Mouse (Mus musculus): Measurements from ENCODE around the gene Gid8. TPM values are rescaled to one million over a fixed set of nuclear protein-coding genes. Genes with fewer than 3 reads are reported as not detected.
A peak's percentile ranks its signal among the peaks of the same experiment; 100 is the strongest.

The Gid8 gene
- 56.3 and 56.8 TPM in 2 replicates for polyA plus RNA-seq (2015; fragmentation: Nextera tagmentation; extraction: Ambion mirVana)

DNA sequence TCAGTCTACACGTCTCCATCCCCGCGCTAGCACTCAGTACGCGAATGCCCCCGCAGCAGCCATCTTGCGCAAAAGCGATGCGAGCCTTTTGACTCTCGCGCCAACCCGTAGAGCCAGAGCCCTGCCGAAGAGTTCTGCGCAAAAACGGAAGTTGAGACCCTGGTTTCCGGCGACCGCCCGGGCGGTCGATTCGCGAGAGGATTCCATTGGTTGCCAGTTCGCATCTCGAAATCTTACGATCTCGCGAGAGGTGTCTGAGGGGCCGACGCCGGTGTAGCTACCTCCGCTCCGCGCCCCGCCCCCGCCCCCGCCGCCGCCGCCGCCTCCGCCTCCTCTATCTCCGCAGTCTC, at the start of gene Gid8, which contains the start of gene Dido1:
Gene Gid8, plus strand, starts transcription at position 195 of the 350 bp plus-strand sequence.
Gene Dido1, minus strand, starts transcription at position 77 of the 350 bp plus-strand sequence.
- Histone ChIP-seq H3K27ac (ENCODE audit: low read length) (peak within 1 kb of the TSS; percentile 91), H3K4me3 (ENCODE audit: low read length) (peak within 1 kb of the TSS; percentile 72), H3K9ac (replicated peaks; ENCODE audit: low read length) (peak within 1 kb of the TSS; percentile 98), H3K4me2 (replicated peaks; ENCODE audit: low read depth, low read length) (peak within 1 kb of the TSS; percentile 94), H3K27me3 (ENCODE audit: insufficient read depth, low read length) (no peaks in the 10 kb centered on the region), H3K36me3 (ENCODE audit: insufficient read depth, low read length) (peaks cover 10% of the 10 kb centered on the region), H3K4me1 (ENCODE audit: insufficient read depth, low read length) (peaks cover 25% of the 10 kb centered on the region), H3K9me3 (ENCODE audit: low read length) (no peaks in the 10 kb centered on the region)
- peak; percentile 92 for ATAC-seq (ENCODE audit: low FRiP score, low TSS enrichment)
- under 1% methylated on average over 43 of the region's 43 CpGs for WGBS

- ATAC-seq (ENCODE audit: low FRiP score, low TSS enrichment) = no peak
- H3K27ac ChIP-seq (ENCODE audit: low read length) = no peak overlapping the region
- 0 out of 2 replicates have a peak, but pooled peaks cover 6% of the 10 kb centered on the region for H3K4me1 ChIP-seq (ENCODE audit: insufficient read depth, low read length)
- H3K4me3 ChIP-seq (ENCODE audit: low read length) = no peak overlapping the region
- H3K9ac ChIP-seq (replicated peaks; ENCODE audit: low read length) = no peak overlapping the region
- no peaks in the 10 kb centered on the region for H3K9me3 ChIP-seq (ENCODE audit: low read length)
- H3K36me3 ChIP-seq (ENCODE audit: insufficient read depth, low read length) = peaks cover 24% of the 10 kb centered on the region
- no peaks in the 10 kb centered on the region for H3K27me3 ChIP-seq (ENCODE audit: insufficient read depth, low read length)
- WGBS = 95% methylated on average over 5 of the region's 5 CpGs
- H3K4me2 ChIP-seq (replicated peaks; ENCODE audit: low read depth, low read length) = no peak overlapping the region
These were observed 49.4 kb upstream of the Gid8 start for GRCm38 (mm10) chr2:180660521-180660920.

- 84% methylated on average over 4 of the region's 4 CpGs for WGBS
- H3K27ac ChIP-seq (ENCODE audit: low read length) = no peak overlapping the region
- peaks cover 38% of the 10 kb centered on the region for H3K36me3 ChIP-seq (ENCODE audit: insufficient read depth, low read length)
These were observed 47.9 kb upstream of the Gid8 start for GRCm38 (mm10) chr2:180662008-180662407.

DNA sequence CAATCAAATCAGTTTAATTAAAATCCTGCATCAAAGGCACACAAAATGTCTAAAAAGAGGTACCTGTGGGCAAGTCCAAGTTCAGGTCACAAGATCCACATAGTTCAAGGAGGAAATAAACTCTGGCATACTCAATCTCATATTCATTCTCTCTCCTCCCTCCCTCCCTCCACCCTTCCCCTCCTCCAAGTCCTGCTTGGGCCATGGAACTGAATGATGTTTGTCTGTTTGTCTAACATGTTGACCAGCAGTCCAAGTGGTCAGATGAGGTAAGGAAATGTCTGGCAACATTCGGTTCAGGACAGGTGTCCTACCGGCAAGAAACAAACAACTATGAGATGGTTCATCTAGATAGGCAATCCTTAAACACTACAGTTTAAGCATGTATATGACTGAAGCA, 33.2 kb upstream of the Gid8 start:
- 94% methylated on average over 2 of the region's 2 CpGs for WGBS
- H3K27ac ChIP-seq (ENCODE audit: low read length) = no peak overlapping the region
- no peak overlapping the region for H3K9ac ChIP-seq (replicated peaks; ENCODE audit: low read length)
- no peak overlapping the region for H3K4me2 ChIP-seq (replicated peaks; ENCODE audit: low read depth, low read length)
- ATAC-seq (ENCODE audit: low FRiP score, low TSS enrichment) = no peak
- H3K4me3 ChIP-seq (ENCODE audit: low read length) = no peak overlapping the region
- H3K9me3 ChIP-seq (ENCODE audit: low read length) = no peaks in the 10 kb centered on the region
- no peaks in the 10 kb centered on the region for H3K4me1 ChIP-seq (ENCODE audit: insufficient read depth, low read length)
- no peaks in the 10 kb centered on the region for H3K27me3 ChIP-seq (ENCODE audit: insufficient read depth, low read length)
- peaks cover 32% of the 10 kb centered on the region for H3K36me3 ChIP-seq (ENCODE audit: insufficient read depth, low read length)

More at GRCm38 (mm10) chr2:180662008-180662407, 47.9 kb upstream of the Gid8 start:
- no peak overlapping the region for H3K4me3 ChIP-seq (ENCODE audit: low read length)
- 0 out of 2 replicates have a peak, but pooled peaks cover 6% of the 10 kb centered on the region for H3K4me1 ChIP-seq (ENCODE audit: insufficient read depth, low read length)
- no peak overlapping the region for H3K4me2 ChIP-seq (replicated peaks; ENCODE audit: low read depth, low read length)
- no peak for ATAC-seq (ENCODE audit: low FRiP score, low TSS enrichment)
- no peaks in the 10 kb centered on the region for H3K9me3 ChIP-seq (ENCODE audit: low read length)
- no peaks in the 10 kb centered on the region for H3K27me3 ChIP-seq (ENCODE audit: insufficient read depth, low read length)
- H3K9ac ChIP-seq (replicated peaks; ENCODE audit: low read length) = no peak overlapping the region

DNA sequence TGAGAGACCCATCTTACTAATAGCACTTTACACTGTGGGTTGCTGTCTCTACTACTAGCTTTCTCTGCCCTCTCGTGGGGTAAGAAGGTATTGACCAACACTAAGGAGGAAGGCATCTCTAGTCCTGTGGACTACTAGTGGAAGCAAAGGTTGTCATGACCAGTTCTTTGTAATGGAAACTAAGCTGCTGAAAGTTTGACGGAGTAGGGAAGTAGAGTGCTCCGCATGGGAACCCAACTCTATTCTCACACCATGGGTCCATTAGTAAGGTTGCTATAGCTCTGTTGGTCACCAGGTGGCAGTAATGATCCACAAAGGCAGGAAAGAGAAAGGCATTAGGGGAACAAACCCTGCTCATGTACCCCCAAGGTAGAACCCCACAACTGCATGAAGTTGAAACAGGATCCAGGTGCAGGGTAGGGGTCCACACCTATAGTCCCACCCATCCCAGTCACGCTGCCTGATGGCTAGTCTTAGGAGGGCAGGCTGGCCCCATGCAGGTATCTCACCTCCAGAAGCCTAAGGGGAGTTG, 31.2 kb upstream of the Gid8 start:
- peak; percentile 71 for ATAC-seq (ENCODE audit: low FRiP score, low TSS enrichment)
- no peak overlapping the region for H3K4me2 ChIP-seq (replicated peaks; ENCODE audit: low read depth, low read length)
- no peak overlapping the region for H3K9ac ChIP-seq (replicated peaks; ENCODE audit: low read length)
- no peak overlapping the region for H3K4me3 ChIP-seq (ENCODE audit: low read length)
- H3K27me3 ChIP-seq (ENCODE audit: insufficient read depth, low read length) = no peaks in the 10 kb centered on the region
- H3K36me3 ChIP-seq (ENCODE audit: insufficient read depth, low read length) = peaks cover 33% of the 10 kb centered on the region
- H3K9me3 ChIP-seq (ENCODE audit: low read length) = no peaks in the 10 kb centered on the region
- H3K27ac ChIP-seq (ENCODE audit: low read length) = no peak overlapping the region
- 32% methylated on average over 4 of the region's 4 CpGs for WGBS
- H3K4me1 ChIP-seq (ENCODE audit: insufficient read depth, low read length) = no peaks in the 10 kb centered on the region

GRCm38 (mm10) chr2:180681225-180681624, 28.7 kb upstream of the Gid8 start:
- WGBS = 69% methylated on average over 2 of the region's 2 CpGs
- Histone ChIP-seq H3K4me1 (ENCODE audit: insufficient read depth, low read length) (no peaks in the 10 kb centered on the region), H3K36me3 (ENCODE audit: insufficient read depth, low read length) (peaks cover 44% of the 10 kb centered on the region), H3K9ac (replicated peaks; ENCODE audit: low read length) (no peak overlapping the region), H3K4me3 (ENCODE audit: low read length) (no peak overlapping the region), H3K27ac (ENCODE audit: low read length) (no peak overlapping the region), H3K9me3 (ENCODE audit: low read length) (no peaks in the 10 kb centered on the region), H3K27me3 (ENCODE audit: insufficient read depth, low read length) (no peaks in the 10 kb centered on the region), H3K4me2 (replicated peaks; ENCODE audit: low read depth, low read length) (no peak overlapping the region)
- ATAC-seq (ENCODE audit: low FRiP score, low TSS enrichment) = no peak

DNA sequence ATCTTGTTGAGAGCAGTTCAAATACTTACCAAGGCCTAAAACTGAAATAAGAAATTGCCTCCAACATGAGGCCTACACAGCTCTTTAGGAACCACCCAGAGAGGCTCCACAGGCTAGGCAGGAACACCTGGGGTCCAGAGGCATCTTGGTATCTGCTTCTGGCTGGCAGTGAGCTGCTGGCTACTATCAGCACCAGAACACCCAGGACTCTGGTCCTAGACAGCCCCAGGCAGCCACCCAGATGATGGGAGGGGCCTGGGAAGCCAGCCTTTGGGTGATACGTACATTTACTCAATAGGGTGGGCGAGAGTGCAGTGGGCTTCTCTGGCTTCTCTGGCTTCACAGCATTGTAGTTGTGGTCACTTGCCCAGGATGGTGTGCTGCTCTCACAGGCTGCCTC, 26.4 kb upstream of the Gid8 start:
- no peaks in the 10 kb centered on the region for H3K4me1 ChIP-seq (ENCODE audit: insufficient read depth, low read length)
- no peak for ATAC-seq (ENCODE audit: low FRiP score, low TSS enrichment)
- no peak overlapping the region for H3K9ac ChIP-seq (replicated peaks; ENCODE audit: low read length)
- no peaks in the 10 kb centered on the region for H3K9me3 ChIP-seq (ENCODE audit: low read length)
- no peak overlapping the region for H3K4me3 ChIP-seq (ENCODE audit: low read length)
- no peak overlapping the region for H3K27ac ChIP-seq (ENCODE audit: low read length)
- 94% methylated on average over 2 of the region's 2 CpGs for WGBS
- H3K4me2 ChIP-seq (replicated peaks; ENCODE audit: low read depth, low read length) = no peak overlapping the region
- no peaks in the 10 kb centered on the region for H3K27me3 ChIP-seq (ENCODE audit: insufficient read depth, low read length)
- peaks cover 64% of the 10 kb centered on the region for H3K36me3 ChIP-seq (ENCODE audit: insufficient read depth, low read length)

- ATAC-seq (ENCODE audit: low FRiP score, low TSS enrichment) = no peak
- Histone ChIP-seq H3K4me2 (replicated peaks; ENCODE audit: low read depth, low read length) (no peak overlapping the region), H3K36me3 (ENCODE audit: insufficient read depth, low read length) (peaks cover 69% of the 10 kb centered on the region), H3K27me3 (ENCODE audit: insufficient read depth, low read length) (no peaks in the 10 kb centered on the region), H3K27ac (ENCODE audit: low read length) (no peak overlapping the region), H3K9me3 (ENCODE audit: low read length) (no peaks in the 10 kb centered on the region), H3K4me1 (ENCODE audit: insufficient read depth, low read length) (no peaks in the 10 kb centered on the region), H3K4me3 (ENCODE audit: low read length) (no peak overlapping the region), H3K9ac (replicated peaks; ENCODE audit: low read length) (no peak overlapping the region)
- 88% methylated on average over 4 of the region's 4 CpGs for WGBS
These were observed 25.9 kb upstream of the Gid8 start for GRCm38 (mm10) chr2:180684031-180684430.

DNA sequence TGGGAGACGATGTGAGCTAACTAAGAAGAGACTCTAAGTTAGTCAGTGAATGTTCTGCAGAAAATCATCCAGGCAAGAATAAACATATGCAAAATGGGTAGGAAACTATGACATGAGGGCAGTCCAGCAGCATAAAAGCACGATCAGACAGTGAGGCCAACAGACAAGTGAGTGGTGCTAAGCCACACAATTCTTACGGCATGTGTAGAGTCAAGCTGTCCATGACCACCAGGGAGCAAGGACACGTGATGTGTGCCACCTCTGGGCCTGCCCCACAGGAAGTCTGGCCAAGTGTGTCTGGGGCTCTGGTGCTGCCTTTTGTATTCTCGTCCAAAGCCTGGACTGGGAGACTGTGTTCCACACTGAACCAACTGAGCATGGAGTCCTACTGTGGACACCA, 20.1 kb upstream of the Gid8 start:
- peaks cover 13% of the 10 kb centered on the region for H3K4me1 ChIP-seq (ENCODE audit: insufficient read depth, low read length)
- no peak for ATAC-seq (ENCODE audit: low FRiP score, low TSS enrichment)
- 91% methylated on average over 5 of the region's 5 CpGs for WGBS
- no peak overlapping the region for H3K4me3 ChIP-seq (ENCODE audit: low read length)
- peaks cover 44% of the 10 kb centered on the region for H3K36me3 ChIP-seq (ENCODE audit: insufficient read depth, low read length)
- no peak overlapping the region for H3K9ac ChIP-seq (replicated peaks; ENCODE audit: low read length)
- no peak overlapping the region for H3K4me2 ChIP-seq (replicated peaks; ENCODE audit: low read depth, low read length)
- no peaks in the 10 kb centered on the region for H3K27me3 ChIP-seq (ENCODE audit: insufficient read depth, low read length)
- no peak overlapping the region for H3K27ac ChIP-seq (ENCODE audit: low read length)
- no peaks in the 10 kb centered on the region for H3K9me3 ChIP-seq (ENCODE audit: low read length)

DNA sequence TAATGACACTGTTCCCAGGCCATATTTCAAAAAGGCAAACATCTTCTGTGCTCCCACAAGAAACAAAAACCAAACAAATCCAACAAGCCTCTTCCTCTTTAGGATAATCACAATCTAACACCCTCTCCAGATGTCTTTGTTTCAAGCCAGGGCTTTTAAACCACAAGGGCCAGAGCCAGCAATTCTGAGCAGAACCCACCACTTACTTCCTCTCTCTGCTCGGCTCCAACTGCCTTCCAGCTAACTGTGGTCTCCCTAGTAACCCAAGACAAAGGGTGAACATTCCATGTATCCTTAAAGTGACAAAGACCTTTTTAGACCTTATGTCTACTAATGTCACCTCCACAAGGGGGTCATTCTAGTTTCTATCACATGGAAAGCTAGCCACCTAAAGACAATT, 17.3 kb upstream of the Gid8 start:
- ATAC-seq (ENCODE audit: low FRiP score, low TSS enrichment) = no peak
- 6% methylated on average over 1 of the region's 1 CpGs for WGBS
- H3K27ac ChIP-seq (ENCODE audit: low read length) = peak overlapping the region; percentile 25; the same call in 1 of the 2 replicates

More for the DNA sequence above, 17.3 kb upstream of the Gid8 start:
- Histone ChIP-seq H3K4me3 (ENCODE audit: low read length) (no peak overlapping the region), H3K4me1 (ENCODE audit: insufficient read depth, low read length) (peaks cover 16% of the 10 kb centered on the region), H3K9me3 (ENCODE audit: low read length) (no peaks in the 10 kb centered on the region), H3K27me3 (ENCODE audit: insufficient read depth, low read length) (no peaks in the 10 kb centered on the region), H3K9ac (replicated peaks; ENCODE audit: low read length) (no peak overlapping the region), H3K4me2 (replicated peaks; ENCODE audit: low read depth, low read length) (no peak overlapping the region), H3K36me3 (ENCODE audit: insufficient read depth, low read length) (peaks cover 26% of the 10 kb centered on the region)
